Mouse (Mus musculus) ES-E14 (cell line): ENCODE measurements at regions not wholly inside any gene's neighbourhood (a gene's known extent, or its start where the extent isn't known, plus 50 kb on each side); places are given as distances from the start of the nearest gene placed in this dataset.

Experiments used
- HCFC1 ChIP-seq: IDR thresholded peaks from 2 replicates; pipeline ENCODE4 v1.6.1; 2012; ENCODE audit warnings: low read length, inconsistent platforms, borderline replicate concordance; ENCODE audit not compliant: insufficient read depth
- ZC3H11A ChIP-seq: IDR thresholded peaks from 2 replicates; pipeline ENCODE4 v1.6.1; 2012; ENCODE audit warnings: low read depth, mild to moderate bottlenecking, inconsistent platforms, low read length, borderline replicate concordance
- ZNF384 ChIP-seq: IDR thresholded peaks from 2 replicates; pipeline ENCODE4 v1.6.1; 2012; ENCODE audit warnings: low read depth, low read length, inconsistent platforms

- TF ChIP-seq ZC3H11A (no peak), ZNF384 (no peak), HCFC1 (no peak)
Measured at GRCm38 (mm10) chr1:73797413-73797812, 326.8 kb downstream of the Tns1 start.
